Mouse (Mus musculus): ENCODE measurements at regions not wholly inside any gene's neighbourhood (a gene's known extent, or its start where the extent isn't known, plus 50 kb on each side); places are given as distances from the start of the nearest gene placed in this dataset.
A peak's percentile ranks its signal among the peaks of the same experiment; 100 is the strongest.

- Histone ChIP-seq H3K27ac (ENCODE audit: insufficient read depth, low read length) (no peak overlapping the region), H3K4me3 (ENCODE audit: insufficient read depth, low read length) (no peak overlapping the region), H3K4me1 (ENCODE audit: control insufficient read depth, insufficient read depth, low read length) (peaks cover 3% of the 10 kb centered on the region; the same call in 1 of the 2 replicates)
- TF ChIP-seq POLR2A (IDR thresholded peaks at IDR 0.05; ENCODE audit: extremely low read depth, insufficient read depth, low read length) = no peak
- no peak for TF ChIP-seq CTCF (IDR thresholded peaks at IDR 0.05; ENCODE audit: extremely low read depth, insufficient read depth, low read length)
Observed at GRCm38 (mm10) chr9:30021981-30022380, 59.0 kb upstream of the Ntm start.

- Histone ChIP-seq H3K4me1 (ENCODE audit: control insufficient read depth, insufficient read depth, low read length) (peaks cover 3% of the 10 kb centered on the region; the same call in 1 of the 2 replicates), H3K4me3 (ENCODE audit: insufficient read depth, low read length) (no peak overlapping the region), H3K27ac (ENCODE audit: insufficient read depth, low read length) (no peak overlapping the region)
- TF ChIP-seq POLR2A (IDR thresholded peaks at IDR 0.05; ENCODE audit: extremely low read depth, insufficient read depth, low read length) (no peak), CTCF (IDR thresholded peaks at IDR 0.05; ENCODE audit: extremely low read depth, insufficient read depth, low read length) (no peak)
Observed at GRCm38 (mm10) chr9:30025275-30025674, 62.3 kb upstream of the Ntm start.

- TF ChIP-seq CTCF (IDR thresholded peaks at IDR 0.05; ENCODE audit: extremely low read depth, insufficient read depth, low read length) = no peak
- TF ChIP-seq POLR2A (IDR thresholded peaks at IDR 0.05; ENCODE audit: extremely low read depth, insufficient read depth, low read length) = no peak
- no peak overlapping the region for H3K27ac ChIP-seq (ENCODE audit: insufficient read depth, low read length)
- peaks cover 3% of the 10 kb centered on the region; the same call in 1 of the 2 replicates for H3K4me1 ChIP-seq (ENCODE audit: control insufficient read depth, insufficient read depth, low read length)
- H3K4me3 ChIP-seq (ENCODE audit: insufficient read depth, low read length) = no peak overlapping the region
Observed at GRCm38 (mm10) chr9:30026939-30027338, 64.0 kb upstream of the Ntm start.

GRCm38 (mm10) chr9:30040396-30040795 is 77.5 kb upstream of the Ntm start:
- H3K27ac ChIP-seq (ENCODE audit: insufficient read depth, low read length) = no peak overlapping the region

GRCm38 (mm10) chr9:30064551-30064950 is 101.6 kb upstream of the Ntm start:
- Histone ChIP-seq H3K4me1 (ENCODE audit: control insufficient read depth, insufficient read depth, low read length) (peaks cover 1% of the 10 kb centered on the region; the same call in 1 of the 2 replicates), H3K27ac (ENCODE audit: insufficient read depth, low read length) (no peak overlapping the region), H3K4me3 (ENCODE audit: insufficient read depth, low read length) (no peak overlapping the region)
- TF ChIP-seq POLR2A (IDR thresholded peaks at IDR 0.05; ENCODE audit: extremely low read depth, insufficient read depth, low read length) (no peak), CTCF (IDR thresholded peaks at IDR 0.05; ENCODE audit: extremely low read depth, insufficient read depth, low read length) (no peak)

More at GRCm38 (mm10) chr9:30040396-30040795, 77.5 kb upstream of the Ntm start:
- Histone ChIP-seq H3K4me1 (ENCODE audit: control insufficient read depth, insufficient read depth, low read length) (no peaks in the 10 kb centered on the region), H3K4me3 (ENCODE audit: insufficient read depth, low read length) (no peak overlapping the region)
- TF ChIP-seq CTCF (IDR thresholded peaks at IDR 0.05; ENCODE audit: extremely low read depth, insufficient read depth, low read length) (no peak), POLR2A (IDR thresholded peaks at IDR 0.05; ENCODE audit: extremely low read depth, insufficient read depth, low read length) (no peak)

GRCm38 (mm10) chr9:30067980-30068379 is 105.0 kb upstream of the Ntm start:
- no peak for TF ChIP-seq CTCF (IDR thresholded peaks at IDR 0.05; ENCODE audit: extremely low read depth, insufficient read depth, low read length)
- TF ChIP-seq POLR2A (IDR thresholded peaks at IDR 0.05; ENCODE audit: extremely low read depth, insufficient read depth, low read length) = no peak

GRCm38 (mm10) chr9:30075233-30075632 is 112.3 kb upstream of the Ntm start:
- Histone ChIP-seq H3K4me3 (ENCODE audit: insufficient read depth, low read length) (no peak overlapping the region), H3K4me1 (ENCODE audit: control insufficient read depth, insufficient read depth, low read length) (0 out of 2 replicates have a peak, but pooled peaks cover 3% of the 10 kb centered on the region), H3K27ac (ENCODE audit: insufficient read depth, low read length) (no peak overlapping the region)
- no peak for TF ChIP-seq CTCF (IDR thresholded peaks at IDR 0.05; ENCODE audit: extremely low read depth, insufficient read depth, low read length)
- TF ChIP-seq POLR2A (IDR thresholded peaks at IDR 0.05; ENCODE audit: extremely low read depth, insufficient read depth, low read length) = no peak

More at GRCm38 (mm10) chr9:30067980-30068379, 105.0 kb upstream of the Ntm start:
- H3K4me3 ChIP-seq (ENCODE audit: insufficient read depth, low read length) = no peak overlapping the region
- H3K27ac ChIP-seq (ENCODE audit: insufficient read depth, low read length) = no peak overlapping the region
- H3K4me1 ChIP-seq (ENCODE audit: control insufficient read depth, insufficient read depth, low read length) = no peaks in the 10 kb centered on the region

GRCm38 (mm10) chr9:30076006-30076405 is 113.1 kb upstream of the Ntm start:
- Histone ChIP-seq H3K4me1 (ENCODE audit: control insufficient read depth, insufficient read depth, low read length) (0 out of 2 replicates have a peak, but pooled peaks cover 3% of the 10 kb centered on the region), H3K27ac (ENCODE audit: insufficient read depth, low read length) (no peak overlapping the region)
- TF ChIP-seq CTCF (IDR thresholded peaks at IDR 0.05; ENCODE audit: extremely low read depth, insufficient read depth, low read length) = no peak
- TF ChIP-seq POLR2A (IDR thresholded peaks at IDR 0.05; ENCODE audit: extremely low read depth, insufficient read depth, low read length) = no peak

GRCm38 (mm10) chr9:30076482-30076881 is 113.5 kb upstream of the Ntm start:
- TF ChIP-seq CTCF (IDR thresholded peaks at IDR 0.05; ENCODE audit: extremely low read depth, insufficient read depth, low read length) (no peak), POLR2A (IDR thresholded peaks at IDR 0.05; ENCODE audit: extremely low read depth, insufficient read depth, low read length) (no peak)
- H3K4me3 ChIP-seq (ENCODE audit: insufficient read depth, low read length) = no peak overlapping the region

More at GRCm38 (mm10) chr9:30076006-30076405, 113.1 kb upstream of the Ntm start:
- H3K4me3 ChIP-seq (ENCODE audit: insufficient read depth, low read length) = no peak overlapping the region

GRCm38 (mm10) chr9:30101942-30102341 is 139.0 kb upstream of the Ntm start:
- no peak overlapping the region for H3K4me3 ChIP-seq (ENCODE audit: insufficient read depth, low read length)
- H3K27ac ChIP-seq (ENCODE audit: insufficient read depth, low read length) = no peak overlapping the region
- no peaks in the 10 kb centered on the region for H3K4me1 ChIP-seq (ENCODE audit: control insufficient read depth, insufficient read depth, low read length)
- TF ChIP-seq POLR2A (IDR thresholded peaks at IDR 0.05; ENCODE audit: extremely low read depth, insufficient read depth, low read length) (no peak), CTCF (IDR thresholded peaks at IDR 0.05; ENCODE audit: extremely low read depth, insufficient read depth, low read length) (no peak)

More at GRCm38 (mm10) chr9:30076482-30076881, 113.5 kb upstream of the Ntm start:
- Histone ChIP-seq H3K27ac (ENCODE audit: insufficient read depth, low read length) (peak overlapping the region; percentile 29; the same call in 1 of the 2 replicates), H3K4me1 (ENCODE audit: control insufficient read depth, insufficient read depth, low read length) (0 out of 2 replicates have a peak, but pooled peaks cover 3% of the 10 kb centered on the region)
